Mouse (Mus musculus): ENCODE results near the gene Ptprn. TPM values are rescaled to one million over a fixed set of nuclear protein-coding genes. Genes with fewer than 3 reads are reported as not detected.

The Ptprn gene
- polyA plus RNA-seq (2015; fragmentation: Nextera tagmentation; extraction: Ambion mirVana), result 0.54 and 0.87 TPM in 2 replicates

GRCm38 (mm10) chr1:75264091-75264880 is at the start of gene Ptprn:
TSS of gene Ptprn (minus strand) at chr1:75264502.
- Histone ChIP-seq H3K4me3 (ENCODE audit: low read length) (no peak within 1 kb of the TSS; the same call in 1 of the 2 replicates), H3K27ac (ENCODE audit: low read length) (no peak within 1 kb of the TSS), H3K9me3 (ENCODE audit: low read length) (no peaks in the 10 kb centered on the region), H3K4me2 (replicated peaks; ENCODE audit: low read depth, low read length) (no peak within 1 kb of the TSS), H3K27me3 (ENCODE audit: insufficient read depth, low read length) (peaks cover 41% of the 10 kb centered on the region), H3K4me1 (ENCODE audit: insufficient read depth, low read length) (no peaks in the 10 kb centered on the region), H3K9ac (replicated peaks; ENCODE audit: low read length) (no peak within 1 kb of the TSS), H3K36me3 (ENCODE audit: insufficient read depth, low read length) (no peaks in the 10 kb centered on the region)
- 0 out of 2 replicates have a peak, but pooled peaks have one; percentile 9 for ATAC-seq (ENCODE audit: low FRiP score, low TSS enrichment)
- 12% methylated on average over 32 of the region's 32 CpGs for WGBS

DNA sequence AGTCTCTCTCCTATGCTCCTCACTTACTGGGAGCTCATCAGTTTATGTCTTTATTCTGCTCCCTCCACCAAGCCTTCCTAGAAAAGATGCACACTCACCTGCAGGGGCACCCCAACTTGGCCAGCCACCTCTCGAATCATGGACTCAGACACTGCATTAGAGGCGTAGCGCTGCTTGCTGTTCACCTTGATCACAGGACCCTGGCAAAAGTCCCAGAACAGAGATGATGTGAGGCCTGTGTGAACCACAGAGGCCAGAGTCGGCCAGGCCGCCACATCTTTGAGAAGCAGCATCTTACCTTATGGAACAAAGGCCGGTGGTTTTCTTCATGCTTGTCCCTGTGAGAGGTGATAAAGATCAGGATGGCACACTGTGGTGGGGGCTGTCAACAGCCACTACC is 47.4 kb upstream of the Ptprn start:
- Histone ChIP-seq H3K9ac (replicated peaks; ENCODE audit: low read length) (no peak overlapping the region), H3K36me3 (ENCODE audit: insufficient read depth, low read length) (peaks cover 68% of the 10 kb centered on the region), H3K4me1 (ENCODE audit: insufficient read depth, low read length) (peaks cover 8% of the 10 kb centered on the region), H3K9me3 (ENCODE audit: low read length) (no peaks in the 10 kb centered on the region), H3K27me3 (ENCODE audit: insufficient read depth, low read length) (no peaks in the 10 kb centered on the region), H3K4me3 (ENCODE audit: low read length) (no peak overlapping the region), H3K27ac (ENCODE audit: low read length) (no peak overlapping the region), H3K4me2 (replicated peaks; ENCODE audit: low read depth, low read length) (no peak overlapping the region)
- 94% methylated on average over 6 of the region's 6 CpGs for WGBS
- ATAC-seq (ENCODE audit: low FRiP score, low TSS enrichment), result no peak

DNA sequence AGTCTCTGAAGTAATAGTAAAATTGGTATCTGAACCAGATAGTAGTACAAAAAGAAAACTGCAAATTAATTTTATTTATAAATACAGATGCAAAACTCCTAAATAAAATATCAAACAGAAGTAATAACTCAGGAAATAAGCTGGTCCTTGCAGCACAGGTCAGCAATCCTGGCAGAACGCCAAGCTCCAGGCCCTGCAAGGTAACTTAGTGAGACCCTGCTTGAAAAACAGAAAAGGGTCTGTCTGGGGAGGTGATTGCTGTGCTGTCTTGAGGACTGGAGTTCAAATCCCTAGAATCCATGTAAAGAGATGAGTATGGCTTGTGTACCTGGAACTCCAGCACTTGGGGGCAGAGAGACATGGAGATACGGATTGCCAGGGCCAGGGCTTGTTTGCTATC is 40.4 kb upstream of the Ptprn start:
- H3K4me1 ChIP-seq (ENCODE audit: insufficient read depth, low read length), result no peaks in the 10 kb centered on the region
- no peak for ATAC-seq (ENCODE audit: low FRiP score, low TSS enrichment)
- H3K9me3 ChIP-seq (ENCODE audit: low read length), result no peaks in the 10 kb centered on the region
- WGBS, result 79% methylated on average over 2 of the region's 2 CpGs
- H3K36me3 ChIP-seq (ENCODE audit: insufficient read depth, low read length), result peaks cover 22% of the 10 kb centered on the region
- no peaks in the 10 kb centered on the region for H3K27me3 ChIP-seq (ENCODE audit: insufficient read depth, low read length)
- no peak overlapping the region for H3K4me2 ChIP-seq (replicated peaks; ENCODE audit: low read depth, low read length)
- H3K27ac ChIP-seq (ENCODE audit: low read length), result no peak overlapping the region
- no peak overlapping the region for H3K9ac ChIP-seq (replicated peaks; ENCODE audit: low read length)
- no peak overlapping the region for H3K4me3 ChIP-seq (ENCODE audit: low read length)

DNA sequence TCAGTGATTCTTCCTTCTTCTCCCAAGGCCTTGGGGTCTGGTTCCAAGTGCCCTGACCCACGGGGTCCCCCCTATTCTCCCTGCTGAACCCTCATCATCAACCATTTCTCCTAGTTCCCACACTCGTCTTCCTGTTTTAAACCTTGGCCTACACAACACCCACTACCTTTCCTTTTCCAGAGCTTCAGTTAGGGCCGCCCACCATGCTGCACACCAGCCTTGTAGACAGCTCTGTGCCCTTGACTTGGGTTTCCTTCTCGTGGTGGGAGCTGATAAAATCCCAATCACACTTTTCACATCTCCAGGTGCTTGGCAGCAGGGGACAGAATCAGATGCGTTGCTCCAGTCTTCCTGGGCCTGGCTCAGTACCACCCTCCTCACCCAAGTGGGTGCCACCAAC is 30.0 kb upstream of the Ptprn start:
- Histone ChIP-seq H3K9me3 (ENCODE audit: low read length) (no peaks in the 10 kb centered on the region), H3K9ac (replicated peaks; ENCODE audit: low read length) (no peak overlapping the region), H3K36me3 (ENCODE audit: insufficient read depth, low read length) (no peaks in the 10 kb centered on the region), H3K27me3 (ENCODE audit: insufficient read depth, low read length) (no peaks in the 10 kb centered on the region), H3K4me1 (ENCODE audit: insufficient read depth, low read length) (no peaks in the 10 kb centered on the region; the same call in 1 of the 2 replicates), H3K4me2 (replicated peaks; ENCODE audit: low read depth, low read length) (no peak overlapping the region), H3K27ac (ENCODE audit: low read length) (no peak overlapping the region), H3K4me3 (ENCODE audit: low read length) (no peak overlapping the region)
- no peak for ATAC-seq (ENCODE audit: low FRiP score, low TSS enrichment)
- WGBS, result 83% methylated on average over 5 of the region's 5 CpGs

- Histone ChIP-seq H3K9ac (replicated peaks; ENCODE audit: low read length) (no peak overlapping the region), H3K27me3 (ENCODE audit: insufficient read depth, low read length) (no peaks in the 10 kb centered on the region), H3K4me1 (ENCODE audit: insufficient read depth, low read length) (no peaks in the 10 kb centered on the region; the same call in 1 of the 2 replicates), H3K9me3 (ENCODE audit: low read length) (no peaks in the 10 kb centered on the region), H3K27ac (ENCODE audit: low read length) (peak overlapping the region; percentile 85; the same call in 1 of the 2 replicates), H3K4me2 (replicated peaks; ENCODE audit: low read depth, low read length) (no peak overlapping the region), H3K4me3 (ENCODE audit: low read length) (no peak overlapping the region), H3K36me3 (ENCODE audit: insufficient read depth, low read length) (no peaks in the 10 kb centered on the region)
- ATAC-seq (ENCODE audit: low FRiP score, low TSS enrichment), result no peak
- 79% methylated on average over 5 of the region's 5 CpGs for WGBS
Observed at GRCm38 (mm10) chr1:75293331-75293701, 29.0 kb upstream of the Ptprn start.

GRCm38 (mm10) chr1:75292476-75293330 is 28.4 kb upstream of the Ptprn start:
- Histone ChIP-seq H3K9me3 (ENCODE audit: low read length) (no peaks in the 10 kb centered on the region), H3K4me1 (ENCODE audit: insufficient read depth, low read length) (no peaks in the 10 kb centered on the region; the same call in 1 of the 2 replicates), H3K27me3 (ENCODE audit: insufficient read depth, low read length) (no peaks in the 10 kb centered on the region), H3K4me2 (replicated peaks; ENCODE audit: low read depth, low read length) (no peak overlapping the region), H3K36me3 (ENCODE audit: insufficient read depth, low read length) (no peaks in the 10 kb centered on the region), H3K27ac (ENCODE audit: low read length) (peak overlapping the region; percentile 85), H3K4me3 (ENCODE audit: low read length) (no peak overlapping the region), H3K9ac (replicated peaks; ENCODE audit: low read length) (no peak overlapping the region; the same call in 1 of the 2 replicates)
- 28% methylated on average over 12 of the region's 12 CpGs for WGBS
- ATAC-seq (ENCODE audit: low FRiP score, low TSS enrichment), result peak; percentile 67

DNA sequence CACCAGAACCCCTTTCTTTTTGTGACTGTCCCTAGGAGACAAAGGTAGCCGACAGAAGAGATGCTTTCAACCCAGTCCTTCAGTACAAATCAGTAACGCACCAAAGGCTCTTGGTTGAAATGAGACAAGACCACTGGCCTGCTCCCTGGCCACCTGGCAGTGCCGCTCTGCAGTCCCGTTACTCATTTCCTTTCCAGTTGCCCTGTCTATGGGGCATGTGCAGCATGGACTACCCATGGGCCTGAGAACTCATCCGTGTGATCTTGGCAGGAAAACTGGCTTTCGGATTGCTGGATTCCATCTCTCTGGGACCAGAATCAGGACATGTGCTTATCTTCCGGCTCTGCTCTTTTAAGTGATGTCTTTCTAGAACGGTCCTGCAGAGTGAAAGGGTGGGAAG is 27.0 kb upstream of the Ptprn start:
- H3K36me3 ChIP-seq (ENCODE audit: insufficient read depth, low read length), result no peaks in the 10 kb centered on the region
- H3K4me3 ChIP-seq (ENCODE audit: low read length), result no peak overlapping the region
- no peak for ATAC-seq (ENCODE audit: low FRiP score, low TSS enrichment)
- H3K9ac ChIP-seq (replicated peaks; ENCODE audit: low read length), result no peak overlapping the region
- H3K27ac ChIP-seq (ENCODE audit: low read length), result no peak overlapping the region
- H3K9me3 ChIP-seq (ENCODE audit: low read length), result no peaks in the 10 kb centered on the region
- 86% methylated on average over 8 of the region's 8 CpGs for WGBS
- no peaks in the 10 kb centered on the region for H3K27me3 ChIP-seq (ENCODE audit: insufficient read depth, low read length)
- H3K4me1 ChIP-seq (ENCODE audit: insufficient read depth, low read length), result no peaks in the 10 kb centered on the region; the same call in 1 of the 2 replicates
- H3K4me2 ChIP-seq (replicated peaks; ENCODE audit: low read depth, low read length), result no peak overlapping the region

GRCm38 (mm10) chr1:75290582-75290981 is 26.3 kb upstream of the Ptprn start:
- no peaks in the 10 kb centered on the region for H3K9me3 ChIP-seq (ENCODE audit: low read length)
- H3K27me3 ChIP-seq (ENCODE audit: insufficient read depth, low read length), result no peaks in the 10 kb centered on the region
- no peaks in the 10 kb centered on the region for H3K36me3 ChIP-seq (ENCODE audit: insufficient read depth, low read length)
- H3K27ac ChIP-seq (ENCODE audit: low read length), result no peak overlapping the region
- no peaks in the 10 kb centered on the region; the same call in 1 of the 2 replicates for H3K4me1 ChIP-seq (ENCODE audit: insufficient read depth, low read length)
- no peak overlapping the region for H3K4me2 ChIP-seq (replicated peaks; ENCODE audit: low read depth, low read length)
- no peak for ATAC-seq (ENCODE audit: low FRiP score, low TSS enrichment)
- no peak overlapping the region for H3K4me3 ChIP-seq (ENCODE audit: low read length)
- H3K9ac ChIP-seq (replicated peaks; ENCODE audit: low read length), result no peak overlapping the region

DNA sequence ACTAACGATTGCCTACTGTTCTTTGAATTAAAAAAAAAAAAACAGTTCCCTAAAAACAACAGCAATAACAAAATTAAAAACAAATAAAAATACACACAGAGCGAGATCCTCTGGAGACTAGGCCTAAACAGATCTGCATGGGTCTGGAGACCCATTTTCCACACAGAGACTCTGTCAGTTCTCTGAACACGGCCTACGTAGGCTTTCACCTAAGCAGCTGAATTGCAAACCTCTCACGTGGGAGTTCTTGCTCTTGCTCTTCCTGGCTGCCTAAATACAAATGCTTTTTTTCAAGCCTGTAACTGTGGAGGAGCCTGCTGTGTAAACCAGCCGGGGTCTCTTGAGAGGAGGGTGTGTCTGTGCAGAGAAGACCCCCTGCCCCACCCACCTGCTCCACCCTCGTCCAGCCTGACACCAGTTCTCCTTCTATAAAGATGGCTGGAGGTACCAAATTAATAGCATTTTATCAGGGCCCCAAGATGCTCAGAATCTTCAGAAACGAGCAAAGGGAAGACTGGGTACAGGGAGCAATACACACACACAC is 25.7 kb upstream of the Ptprn start:
- no peak for ATAC-seq (ENCODE audit: low FRiP score, low TSS enrichment)
- Histone ChIP-seq H3K4me3 (ENCODE audit: low read length) (no peak overlapping the region), H3K9me3 (ENCODE audit: low read length) (no peaks in the 10 kb centered on the region), H3K4me2 (replicated peaks; ENCODE audit: low read depth, low read length) (no peak overlapping the region), H3K4me1 (ENCODE audit: insufficient read depth, low read length) (no peaks in the 10 kb centered on the region; the same call in 1 of the 2 replicates), H3K36me3 (ENCODE audit: insufficient read depth, low read length) (no peaks in the 10 kb centered on the region), H3K27ac (ENCODE audit: low read length) (no peak overlapping the region), H3K27me3 (ENCODE audit: insufficient read depth, low read length) (no peaks in the 10 kb centered on the region), H3K9ac (replicated peaks; ENCODE audit: low read length) (no peak overlapping the region)
- WGBS, result 60% methylated on average over 8 of the region's 8 CpGs
